ENCODE assay signal across 17 mouse cellular contexts in genomic region chr14:40897916-40898315, GRCm38 (mm10).
"Had no signal": no experiment of that assay in that cellular context is flagged by ENCODE, and none has a peak within 500 bp of the region (broad histone marks: within the 10 kb centered on the region; RNA-seq: fewer than 3 reads in every experiment).

No protein-coding gene starts in this region.

- DNase-seq: kidney, adult 8-10 months; kidney, postnatal 10 days; kidney, postnatal 4 days; lung, adult 18-20 months; lung, postnatal 4 days; midbrain, embryonic 14.5 days; right cerebral cortex, postnatal 14 days; thymus, adult 18-20 months; thymus, postnatal 25 days had no signal

- H3K4me3 ChIP-seq: layer of hippocampus, adult 2 months; left cerebral cortex, adult 2 months; limb, embryonic 15.5 days; midbrain, embryonic 10.5 days; myocyte; neural tube, embryonic 12.5 days had no signal

- ATAC-seq: hindbrain, embryonic 16.5 days; inflammation-experienced regulatory T-cells, adult 6 months had no signal

- H3K27me3 ChIP-seq: limb, embryonic 15.5 days; neural tube, embryonic 12.5 days had no signal

- H3K36me3 ChIP-seq: limb, embryonic 15.5 days; midbrain, embryonic 10.5 days had no signal

- H3K4me1 ChIP-seq: neural tube, embryonic 12.5 days had no signal

- H3K9ac ChIP-seq: limb, embryonic 15.5 days; neural tube, embryonic 12.5 days had no signal

- H3K27ac ChIP-seq: layer of hippocampus, adult 2 months; left cerebral cortex, adult 2 months; limb, embryonic 15.5 days; midbrain, embryonic 10.5 days; neural tube, embryonic 12.5 days had no signal

- H3K4me2 ChIP-seq: limb, embryonic 15.5 days; neural tube, embryonic 12.5 days had no signal

- H3K9me3 ChIP-seq: limb, embryonic 15.5 days; midbrain, embryonic 10.5 days; neural tube, embryonic 12.5 days had no signal
